Mouse (Mus musculus): ENCODE results near the gene Ppat. TPM values are rescaled to one million over a fixed set of nuclear protein-coding genes. Genes with fewer than 3 reads are reported as not detected.
"Not testable (repeated sequence)": the region's sequence is repeated elsewhere in the genome, so short reads cannot be mapped to it uniquely, and the experiment has no call there.

The Ppat gene
- polyA plus RNA-seq, 1 experiment from 2014 or later = 14.6 TPM

- WGBS = 73% methylated on average over 6 of the region's 6 CpGs
Observed at GRCm38 (mm10) chr5:76944965-76945677, 6.3 kb downstream of the Ppat start.

GRCm38 (mm10) chr5:76942505-76942904, 8.9 kb downstream of the Ppat start:
- ATAC-seq (replicated peaks) = no peak
- 79% methylated on average over 4 of the region's 4 CpGs for WGBS
- Histone ChIP-seq H3K4me1 (no peaks in the 10 kb centered on the region), H3K9me3 (no peaks in the 10 kb centered on the region), H3K9ac (replicated peaks) (no peak overlapping the region), H3K4me2 (replicated peaks) (no peak overlapping the region), H3K27me3 (no peaks in the 10 kb centered on the region), H3K36me3 (0 out of 2 replicates have a peak, but pooled peaks cover 4% of the 10 kb centered on the region), H3K4me3 (no peak overlapping the region), H3K27ac (replicated peaks) (no peak overlapping the region)

More at GRCm38 (mm10) chr5:76944965-76945677, 6.3 kb downstream of the Ppat start:
- H3K27me3 ChIP-seq = no peaks in the 10 kb centered on the region
- H3K36me3 ChIP-seq = no peaks in the 10 kb centered on the region
- no peak overlapping the region for H3K27ac ChIP-seq (replicated peaks)
- H3K9ac ChIP-seq (replicated peaks) = no peak overlapping the region
- H3K4me2 ChIP-seq (replicated peaks) = no peak overlapping the region
- peaks cover 8% of the 10 kb centered on the region for H3K4me1 ChIP-seq
- no peaks in the 10 kb centered on the region for H3K9me3 ChIP-seq
- no peak overlapping the region for H3K4me3 ChIP-seq
- no peak for ATAC-seq (replicated peaks)

- H3K27me3 ChIP-seq = no peaks in the 10 kb centered on the region
- H3K27ac ChIP-seq (replicated peaks) = no peak overlapping the region
- H3K9ac ChIP-seq (replicated peaks) = no peak overlapping the region
- H3K9me3 ChIP-seq = no peaks in the 10 kb centered on the region
- H3K36me3 ChIP-seq = 0 out of 2 replicates have a peak, but pooled peaks cover 4% of the 10 kb centered on the region
- no peak overlapping the region for H3K4me3 ChIP-seq
- ATAC-seq (replicated peaks) = no peak
- H3K4me2 ChIP-seq (replicated peaks) = no peak overlapping the region
- H3K4me1 ChIP-seq = no peaks in the 10 kb centered on the region
- 95% methylated on average over 4 of the region's 4 CpGs for WGBS
Observed at GRCm38 (mm10) chr5:76941975-76942374, 9.4 kb downstream of the Ppat start.

GRCm38 (mm10) chr5:76939717-76940116, 11.7 kb downstream of the Ppat start:
- WGBS = 96% methylated on average over 8 of the region's 8 CpGs
- no peak overlapping the region for H3K27ac ChIP-seq (replicated peaks)
- no peaks in the 10 kb centered on the region for H3K27me3 ChIP-seq
- H3K9me3 ChIP-seq = no peaks in the 10 kb centered on the region
- H3K36me3 ChIP-seq = 0 out of 2 replicates have a peak, but pooled peaks cover 4% of the 10 kb centered on the region
- H3K4me2 ChIP-seq (replicated peaks) = no peak overlapping the region
- H3K9ac ChIP-seq (replicated peaks) = no peak overlapping the region
- no peak for ATAC-seq (replicated peaks)
- H3K4me1 ChIP-seq = no peaks in the 10 kb centered on the region
- no peak overlapping the region for H3K4me3 ChIP-seq

- peaks cover 20% of the 10 kb centered on the region for H3K36me3 ChIP-seq
- no peak overlapping the region for H3K4me3 ChIP-seq
- no peak overlapping the region for H3K4me2 ChIP-seq (replicated peaks)
- no peak overlapping the region for H3K27ac ChIP-seq (replicated peaks)
- H3K9ac ChIP-seq (replicated peaks) = no peak overlapping the region
- 88% methylated on average over 7 of the region's 7 CpGs for WGBS
- no peaks in the 10 kb centered on the region for H3K9me3 ChIP-seq
- H3K4me1 ChIP-seq = no peaks in the 10 kb centered on the region
- no peaks in the 10 kb centered on the region for H3K27me3 ChIP-seq
- no peak for ATAC-seq (replicated peaks)
Observed at GRCm38 (mm10) chr5:76929180-76929877, 22.0 kb downstream of the Ppat start.

- Histone ChIP-seq H3K9me3 (no peaks in the 10 kb centered on the region), H3K36me3 (peaks cover 20% of the 10 kb centered on the region), H3K27me3 (no peaks in the 10 kb centered on the region), H3K27ac (replicated peaks) (no peak overlapping the region), H3K9ac (replicated peaks) (no peak overlapping the region), H3K4me3 (no peak overlapping the region), H3K4me2 (replicated peaks) (no peak overlapping the region), H3K4me1 (no peaks in the 10 kb centered on the region)
- no peak for ATAC-seq (replicated peaks)
- 90% methylated on average over 16 of the region's 16 CpGs for WGBS
Observed at GRCm38 (mm10) chr5:76928124-76928832, 23.1 kb downstream of the Ppat start.

- 52% methylated on average over 1 of the region's 1 CpGs for WGBS
- Histone ChIP-seq H3K36me3 (peaks cover 32% of the 10 kb centered on the region), H3K9ac (replicated peaks) (no peak overlapping the region), H3K4me3 (no peak overlapping the region), H3K27me3 (no peaks in the 10 kb centered on the region), H3K27ac (replicated peaks) (no peak overlapping the region), H3K9me3 (no peaks in the 10 kb centered on the region), H3K4me1 (no peaks in the 10 kb centered on the region), H3K4me2 (replicated peaks) (no peak overlapping the region)
- ATAC-seq (replicated peaks) = no peak
Observed at GRCm38 (mm10) chr5:76924296-76924695, 27.1 kb downstream of the Ppat start.

- no peak for ATAC-seq (replicated peaks)
- Histone ChIP-seq H3K4me2 (replicated peaks) (no peak overlapping the region), H3K4me1 (no peaks in the 10 kb centered on the region), H3K9ac (replicated peaks) (no peak overlapping the region), H3K27ac (replicated peaks) (no peak overlapping the region), H3K27me3 (no peaks in the 10 kb centered on the region), H3K36me3 (peaks cover 32% of the 10 kb centered on the region), H3K9me3 (no peaks in the 10 kb centered on the region), H3K4me3 (no peak overlapping the region)
- WGBS = 80% methylated on average over 13 of the region's 13 CpGs
Observed at GRCm38 (mm10) chr5:76923428-76923827, 27.9 kb downstream of the Ppat start.

- no peaks in the 10 kb centered on the region for H3K27me3 ChIP-seq
- H3K4me1 ChIP-seq = no peaks in the 10 kb centered on the region
- no peaks in the 10 kb centered on the region for H3K9me3 ChIP-seq
- H3K27ac ChIP-seq (replicated peaks) = no peak overlapping the region
- ATAC-seq (replicated peaks) = no peak
- H3K4me2 ChIP-seq (replicated peaks) = no peak overlapping the region
- H3K4me3 ChIP-seq = no peak overlapping the region
- no peak overlapping the region for H3K9ac ChIP-seq (replicated peaks)
- H3K36me3 ChIP-seq = peaks cover 37% of the 10 kb centered on the region
- WGBS = 89% methylated on average over 4 of the region's 4 CpGs
Observed at GRCm38 (mm10) chr5:76922833-76923232, 28.5 kb downstream of the Ppat start.

- H3K36me3 ChIP-seq; H3K27me3 ChIP-seq; ATAC-seq (replicated peaks); H3K9me3 ChIP-seq; H3K4me1 ChIP-seq; H3K9ac ChIP-seq (replicated peaks); H3K4me2 ChIP-seq (replicated peaks); H3K4me3 ChIP-seq; H3K27ac ChIP-seq (replicated peaks): not testable (repeated sequence)
- WGBS = 98% methylated on average over 5 of the region's 5 CpGs
Observed at GRCm38 (mm10) chr5:76912522-76912921, 38.9 kb downstream of the Ppat start.

- Histone ChIP-seq H3K4me2 (replicated peaks) (no peak overlapping the region), H3K4me1 (peaks cover 5% of the 10 kb centered on the region), H3K27ac (replicated peaks) (no peak overlapping the region), H3K9me3 (no peaks in the 10 kb centered on the region), H3K27me3 (no peaks in the 10 kb centered on the region), H3K9ac (replicated peaks) (no peak overlapping the region), H3K4me3 (no peak overlapping the region), H3K36me3 (no peaks in the 10 kb centered on the region)
- WGBS = 78% methylated on average over 3 of the region's 3 CpGs
- ATAC-seq (replicated peaks) = no peak
Observed at GRCm38 (mm10) chr5:76910807-76911206, 40.6 kb downstream of the Ppat start.

GRCm38 (mm10) chr5:76906155-76906499, 45.3 kb downstream of the Ppat start:
- 34% methylated on average over 3 of the region's 3 CpGs for WGBS
- peak overlapping the region; percentile 88 for H3K27ac ChIP-seq (replicated peaks)

More at GRCm38 (mm10) chr5:76906155-76906499, 45.3 kb downstream of the Ppat start:
- Histone ChIP-seq H3K9ac (replicated peaks) (peak overlapping the region; percentile 88), H3K4me2 (replicated peaks) (peak overlapping the region; percentile 68), H3K27me3 (no peaks in the 10 kb centered on the region), H3K4me1 (peaks cover 10% of the 10 kb centered on the region), H3K4me3 (peak overlapping the region; percentile 75), H3K9me3 (no peaks in the 10 kb centered on the region), H3K36me3 (no peaks in the 10 kb centered on the region)
- no peak for ATAC-seq (replicated peaks)

All from forebrain, embryonic 15.5 days (tissue).